Mouse (Mus musculus) urinary bladder, postnatal 4 days (tissue): ENCODE results near the gene Sox5.

Source experiments
- DNase-seq, 2 experiments: peaks; one replicate each; pipeline ENCODE4 v3.0.0; 2021 to 2022; ENCODE audit warnings: low spot score in 2 of 2

Gene Sox5

DNA sequence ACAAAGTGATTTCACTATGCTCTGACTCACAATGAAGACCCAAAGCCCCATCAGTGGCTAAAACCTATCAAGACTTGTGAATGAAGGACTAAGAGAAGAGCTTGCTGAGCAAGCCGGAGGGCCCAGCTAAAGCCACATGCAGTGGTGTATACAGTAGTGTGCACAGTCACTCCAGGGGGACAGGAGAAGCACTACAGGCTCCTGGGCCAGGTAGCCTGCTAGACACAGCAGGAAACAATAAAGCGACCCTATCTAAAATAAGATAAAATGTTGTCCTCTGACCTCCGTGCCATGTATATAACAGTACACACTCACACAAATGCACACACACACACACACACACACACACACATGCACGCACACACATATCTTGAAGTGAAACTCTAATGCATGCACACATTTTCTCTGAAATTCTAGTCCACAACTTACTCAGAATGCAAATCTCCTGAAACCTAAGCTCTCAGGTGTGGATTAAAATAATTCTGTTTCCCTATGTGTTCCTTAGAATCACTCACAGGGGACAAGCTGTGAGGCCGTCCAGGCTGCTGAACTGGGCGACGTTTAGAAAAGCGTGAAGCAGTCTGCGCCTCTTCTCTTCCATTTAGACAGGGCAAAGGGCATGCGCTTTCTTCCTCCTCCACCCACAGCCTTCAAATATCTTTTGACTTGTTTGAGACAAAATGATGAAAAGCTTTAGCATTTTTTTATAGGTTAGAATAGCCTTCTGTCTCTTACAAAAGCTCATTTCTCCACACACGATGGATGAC, 197.5 kb downstream of the Sox5 start:
- DNase-seq: no peak

GRCm38 (mm10) chr6:144579301-144579700, 202.5 kb downstream of the Sox5 start:
- DNase-seq: no peak

- DNase-seq: no peak
These were observed 210.9 kb downstream of the Sox5 start for GRCm38 (mm10) chr6:144570850-144571249.

DNA sequence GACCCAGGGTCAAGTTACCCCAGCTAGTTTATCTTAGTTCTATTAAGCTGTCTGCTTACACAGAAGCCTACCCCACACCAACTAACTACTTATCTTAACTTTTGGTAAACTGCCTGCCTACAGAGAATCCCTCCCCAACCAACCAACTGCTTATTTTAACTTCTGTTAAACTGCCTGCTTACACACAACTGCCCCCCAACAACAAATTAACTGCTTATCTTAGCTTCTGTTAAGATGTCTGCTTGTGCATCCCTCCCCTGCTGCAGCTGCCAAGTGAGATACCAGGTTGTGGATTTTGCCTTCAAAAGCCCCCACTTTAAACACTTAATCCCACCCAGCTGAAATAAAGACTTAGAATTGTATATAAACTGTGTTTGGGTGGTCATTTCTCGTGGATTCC, 215.9 kb downstream of the Sox5 start:
- no peak for DNase-seq

DNA sequence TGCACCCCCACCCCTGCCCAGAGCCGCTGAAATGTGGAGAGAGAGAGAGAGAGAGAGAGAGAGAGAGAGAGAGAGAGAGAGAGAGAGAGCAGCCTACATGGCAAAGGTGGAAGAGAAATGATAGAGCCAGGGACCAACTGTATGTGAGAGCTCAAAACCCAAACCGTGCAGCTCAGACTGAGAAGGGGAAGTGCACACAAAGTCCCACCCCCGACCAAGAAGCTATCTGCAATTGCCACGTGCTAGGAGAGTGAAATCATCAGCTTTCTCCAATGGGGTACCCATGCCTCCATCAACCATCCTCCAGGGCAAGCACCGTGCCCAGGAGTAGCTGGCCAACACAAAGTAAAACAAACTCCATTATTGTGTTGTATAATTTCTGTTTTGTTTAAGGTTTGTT, 220.1 kb downstream of the Sox5 start:
- DNase-seq: no peak

DNA sequence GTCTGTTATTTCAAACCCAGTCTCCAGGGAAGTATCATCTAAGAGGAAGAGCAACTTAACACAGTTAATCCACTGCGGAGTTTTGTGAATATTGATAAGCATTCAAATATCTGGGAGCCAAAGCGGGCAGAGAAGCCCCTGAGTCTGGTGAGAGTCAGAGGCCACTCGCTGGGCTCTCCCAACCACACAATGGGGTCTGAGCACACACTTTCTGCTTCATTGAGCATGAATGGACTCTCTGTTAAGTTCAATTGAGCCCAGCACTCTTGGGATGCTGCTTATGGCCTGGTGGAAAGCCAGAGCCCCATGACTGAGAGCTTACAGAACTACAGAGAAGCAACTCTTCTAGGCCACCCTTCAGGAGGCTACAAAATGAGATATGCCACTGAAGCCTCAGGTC, 221.6 kb downstream of the Sox5 start:
- DNase-seq: no peak

GRCm38 (mm10) chr6:144553476-144553875, 228.3 kb downstream of the Sox5 start:
- no peak for DNase-seq

DNA sequence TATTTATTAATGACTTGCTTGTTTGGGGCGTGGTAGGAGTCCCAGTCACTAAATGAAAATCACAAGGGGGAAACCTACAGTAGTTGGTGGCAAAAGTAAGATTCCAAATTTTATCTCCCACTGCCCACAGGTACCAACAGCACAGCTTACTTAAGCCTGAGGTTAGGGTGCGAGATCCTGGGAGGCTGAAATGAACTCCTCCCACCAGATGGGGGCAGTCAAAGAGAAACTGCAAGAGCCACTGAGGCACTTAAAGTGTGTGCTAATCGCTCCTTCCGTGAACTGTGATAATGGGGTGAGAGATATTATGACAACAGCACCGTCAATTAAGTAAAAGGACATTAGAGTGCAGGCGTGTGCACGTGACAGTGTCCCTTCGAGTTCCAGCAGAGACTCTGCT, 232.8 kb downstream of the Sox5 start:
- DNase-seq: no peak

DNA sequence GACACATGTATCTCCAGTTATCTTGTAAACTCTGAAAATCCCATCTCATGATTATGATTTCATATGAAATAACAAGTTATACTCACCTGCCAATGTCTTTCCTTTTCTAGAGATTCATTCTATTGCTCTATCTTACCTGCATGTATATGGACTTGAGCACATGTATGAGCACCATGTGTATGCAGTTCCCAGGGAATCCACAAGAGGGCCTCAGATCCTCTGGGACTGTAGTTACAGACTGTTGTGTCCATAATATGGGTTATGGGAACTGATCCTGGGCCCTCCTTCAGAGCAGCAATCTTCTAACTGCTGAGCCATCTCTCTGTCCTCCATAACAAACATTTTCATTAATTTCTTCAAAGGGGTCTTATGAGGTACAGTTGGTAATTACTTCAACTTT, 234.6 kb downstream of the Sox5 start:
- DNase-seq: no peak

GRCm38 (mm10) chr6:144545549-144545948, 236.2 kb downstream of the Sox5 start:
- no peak for DNase-seq

DNA sequence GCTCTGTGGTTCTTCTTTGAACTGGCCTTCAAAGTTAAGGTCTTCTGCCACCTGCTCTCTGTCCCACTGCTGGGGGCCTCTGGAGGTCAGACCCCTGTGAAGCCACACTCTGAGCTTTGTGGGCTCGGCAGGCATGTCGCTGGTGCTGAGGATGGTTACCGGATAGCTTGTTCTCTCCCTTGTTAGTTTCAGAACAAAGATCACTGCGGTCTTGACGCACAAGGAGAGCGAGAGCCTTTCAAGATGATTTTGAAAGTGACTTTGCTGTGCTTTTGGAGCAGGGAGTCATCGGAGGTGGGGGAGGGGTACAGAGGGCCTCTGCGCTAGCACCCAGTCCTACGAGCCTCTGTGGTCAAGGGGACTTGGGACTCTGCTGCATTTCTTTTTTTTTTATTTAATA, 240.5 kb downstream of the Sox5 start:
- DNase-seq: no peak

- no peak for DNase-seq
These were observed 242.2 kb downstream of the Sox5 start for GRCm38 (mm10) chr6:144539439-144540192.

- DNase-seq: no peak
These were observed 258.3 kb downstream of the Sox5 start for GRCm38 (mm10) chr6:144523479-144523878.

- no peak for DNase-seq
These were observed 263.0 kb downstream of the Sox5 start for GRCm38 (mm10) chr6:144518811-144519210.

DNA sequence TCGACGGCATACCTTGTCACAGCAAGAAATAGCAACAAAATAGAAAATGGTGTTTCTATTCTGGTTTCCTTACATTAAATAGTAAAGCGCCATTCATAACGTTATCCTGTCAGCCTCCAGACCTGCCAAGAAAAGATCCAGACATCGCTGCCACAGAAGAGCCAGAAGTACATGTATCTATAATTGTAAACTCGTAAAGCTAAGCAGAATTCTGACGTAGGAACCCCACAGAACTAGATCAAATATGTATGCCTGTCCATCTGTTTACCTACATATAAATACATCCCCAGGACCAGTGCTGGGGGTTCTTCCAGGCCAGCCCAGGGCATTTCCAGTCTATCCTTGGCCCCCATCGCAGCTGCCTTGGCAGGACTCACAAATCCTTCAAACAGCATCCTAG, 265.9 kb downstream of the Sox5 start:
- no peak for DNase-seq

GRCm38 (mm10) chr6:144513761-144514160, 268.0 kb downstream of the Sox5 start:
- DNase-seq: no peak

DNA sequence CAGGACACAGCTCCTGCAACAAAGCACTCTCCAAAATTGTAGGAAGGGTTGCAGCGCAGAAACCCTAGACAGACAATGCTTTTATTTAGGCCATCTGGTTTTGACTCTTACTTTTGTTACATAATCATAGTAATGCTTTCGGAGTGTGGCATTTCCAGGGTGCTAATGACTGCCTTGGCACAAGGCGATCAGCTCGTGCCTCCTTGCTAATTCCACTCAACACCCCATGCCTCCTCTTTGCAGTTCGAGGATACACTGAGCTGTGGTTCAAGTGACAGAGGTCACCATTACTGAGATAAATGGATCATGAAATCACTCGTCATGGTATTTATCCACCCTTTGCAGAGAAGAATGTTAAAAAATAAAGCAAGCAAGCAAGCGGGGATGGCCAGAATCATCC, 269.9 kb downstream of the Sox5 start:
- no peak for DNase-seq

DNA sequence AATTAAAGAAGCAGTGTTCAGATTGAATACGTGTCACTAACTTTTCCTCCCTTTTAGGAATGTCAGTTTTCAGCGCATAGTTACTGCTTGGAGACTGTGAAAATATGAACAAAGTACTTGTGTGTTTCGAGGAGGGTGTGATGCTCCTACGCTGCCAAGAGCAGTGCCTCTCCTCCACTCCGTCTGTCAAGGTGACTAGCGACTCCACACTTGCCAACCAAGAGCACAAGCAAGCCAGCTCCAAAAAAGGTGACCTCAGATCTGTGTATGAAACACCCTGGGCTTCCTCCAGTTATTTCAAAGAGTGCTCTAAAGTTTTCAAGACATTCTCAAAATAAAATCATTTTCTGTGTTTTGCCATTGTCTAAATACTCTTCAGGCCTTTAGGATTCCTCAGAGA, 271.6 kb downstream of the Sox5 start:
- DNase-seq: no peak

DNA sequence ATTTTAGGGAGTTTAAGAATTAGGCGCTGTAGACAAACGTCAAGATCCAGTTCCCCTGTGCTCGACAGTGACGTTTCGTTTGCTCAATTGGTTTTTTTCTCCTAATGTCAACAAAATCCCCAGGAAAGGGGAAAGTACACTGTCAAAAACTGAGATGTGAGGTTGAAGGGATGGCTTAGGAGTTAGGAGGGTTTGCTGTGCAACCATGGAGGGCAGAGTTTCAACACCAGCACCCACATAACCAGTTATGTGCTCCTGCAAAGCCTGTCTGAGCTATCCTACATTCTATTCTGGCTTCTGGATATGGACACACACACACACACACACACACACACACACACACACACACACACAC, 277.6 kb downstream of the Sox5 start:
- DNase-seq: no peak

- DNase-seq: no peak
These were observed 278.2 kb downstream of the Sox5 start for GRCm38 (mm10) chr6:144503399-144504196.

DNA sequence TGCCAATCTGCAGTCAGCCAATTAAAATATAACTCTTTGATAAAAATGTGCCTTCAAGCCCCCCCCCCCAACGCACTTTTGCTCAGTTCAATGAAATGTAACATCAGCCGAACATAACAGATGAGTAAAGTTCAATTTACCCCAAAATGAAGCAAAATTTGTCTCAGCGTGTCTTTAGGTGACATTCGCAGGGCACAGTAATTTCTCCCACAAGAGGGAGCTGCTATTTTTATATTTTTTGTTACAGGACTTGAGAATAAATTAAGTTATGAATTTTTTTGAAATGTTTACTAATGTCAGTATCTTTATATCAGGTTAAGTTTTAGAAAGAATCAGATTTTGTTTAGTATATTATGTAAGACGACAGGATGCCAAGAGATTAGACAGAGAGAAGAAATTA, 280.3 kb downstream of the Sox5 start:
- no peak for DNase-seq

DNA sequence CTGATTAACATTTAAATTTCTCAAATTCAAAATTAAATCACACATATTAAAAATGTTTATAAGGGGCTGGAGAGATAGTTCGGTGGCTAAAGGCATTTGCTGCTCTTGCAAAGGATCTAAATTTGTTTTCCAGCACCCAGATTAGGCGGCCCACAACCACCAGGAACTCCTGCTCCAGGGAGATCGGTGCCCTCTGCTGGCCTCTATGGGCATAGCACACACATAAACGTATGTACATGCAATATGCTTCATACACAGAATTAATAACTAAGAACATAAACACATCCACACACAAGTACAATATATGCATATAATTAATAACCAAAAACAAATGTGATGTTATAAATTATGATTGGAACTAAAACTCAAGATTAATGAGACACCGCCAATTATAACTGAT, 283.6 kb downstream of the Sox5 start:
- no peak for DNase-seq
